In the genomic region with DNA sequence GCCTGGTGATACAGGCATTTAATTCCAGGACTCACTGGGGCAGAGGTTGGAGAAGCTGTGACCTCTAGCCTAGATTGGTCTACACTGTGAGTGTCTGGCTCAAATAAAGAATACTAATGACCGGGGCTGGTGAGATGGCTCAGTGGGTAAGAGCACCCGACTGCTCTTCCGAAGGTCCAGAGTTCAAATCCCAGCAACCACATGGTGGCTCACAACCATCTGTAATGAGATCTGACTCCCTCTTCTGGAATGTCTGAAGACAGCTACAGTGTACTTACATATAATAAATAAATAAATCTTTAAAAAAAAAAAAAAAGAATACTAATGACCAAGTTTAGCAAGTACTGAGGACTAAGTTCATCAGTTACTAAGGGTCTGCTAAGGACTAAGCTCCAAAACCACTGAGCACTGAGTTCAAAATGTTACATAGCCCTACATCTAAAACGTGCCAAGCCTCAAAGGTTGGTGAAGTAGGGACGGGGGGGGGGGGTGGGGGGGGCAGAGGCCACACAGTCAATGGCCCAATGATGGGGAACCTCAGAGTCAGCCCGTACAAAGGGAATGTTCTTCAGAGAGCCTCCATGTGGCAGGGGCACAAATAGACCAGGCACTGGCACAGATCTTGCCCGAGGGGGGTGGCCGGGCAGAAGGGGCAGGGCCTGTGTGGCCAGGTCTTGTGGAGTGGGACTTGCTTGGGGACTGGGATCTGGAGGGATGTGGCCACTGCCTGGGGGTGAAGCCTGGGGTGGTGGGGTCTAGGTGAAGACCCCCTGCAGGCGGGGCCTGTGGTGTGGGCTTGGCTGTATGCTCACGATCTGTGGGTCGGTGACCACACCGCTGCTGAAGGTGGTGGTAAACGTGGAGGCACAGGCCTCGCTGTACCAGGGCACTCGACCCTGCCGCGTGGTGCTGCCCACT, we compare ENCODE assay signal across 8 mouse cellular contexts. TPM values are rescaled to one million over a fixed set of nuclear protein-coding genes. Genes with fewer than 3 reads are reported as not detected.
DNase-seq lines count a peak whose midpoint lies in the region; ATAC-seq and TF ChIP-seq lines count a peak whose summit lies in the region.

No protein-coding gene starts in this region.

- peaks cover 41% of the 10 kb centered on the region for H3K27me3 ChIP-seq in heart, embryonic 11.5 days (ENCODE audit: control insufficient read depth, insufficient read depth, low read length)
- H3K27me3 ChIP-seq in ES-Bruce4 (ENCODE audit: control insufficient read depth, insufficient read depth, low read length, poor library complexity, severe bottlenecking): no peaks in the 10 kb centered on the region
- peaks cover 19% of the 10 kb centered on the region; the same call in 1 of the 2 replicates for H3K27me3 ChIP-seq in heart, embryonic 15.5 days
- no peaks in the 10 kb centered on the region for H3K27me3 ChIP-seq in liver, postnatal 0 days (ENCODE audit: insufficient read depth, low read length)

- WGBS in heart, embryonic 11.5 days (ENCODE audit: insufficient replicate concordance): 77% methylated on average over 17 of the region's 17 CpGs
- WGBS in heart, embryonic 15.5 days: 77% methylated on average over 17 of the region's 17 CpGs
- WGBS in liver, postnatal 0 days (ENCODE audit: insufficient replicate concordance): 73% methylated on average over 17 of the region's 17 CpGs

- intact Hi-C loops in heart, postnatal 14 days (cut with DNase I): no loop called here

- no peak overlapping the region for H3K9ac ChIP-seq in heart, embryonic 11.5 days (ENCODE audit: low read depth, low read length)
- 0 out of 2 replicates have a peak overlapping the region, but pooled peaks have one; percentile 23 for H3K9ac ChIP-seq in ES-Bruce4 (ENCODE audit: low read depth, poor library complexity, severe bottlenecking)
- no peak overlapping the region; the same call in 1 of the 2 replicates for H3K9ac ChIP-seq in heart, embryonic 15.5 days
- peak overlapping the region; percentile 78; the same call in 1 of the 2 replicates for H3K9ac ChIP-seq in liver, postnatal 0 days (replicated peaks)

- ATAC-seq in heart, embryonic 11.5 days (replicated peaks; ENCODE audit: insufficient number of reproducible peaks, low FRiP score, low TSS enrichment): no peak
- ATAC-seq in heart, embryonic 15.5 days (replicated peaks; ENCODE audit: insufficient number of reproducible peaks, insufficient read depth, low FRiP score, low read depth): no peak
- ATAC-seq in liver, postnatal 0 days: peak; percentile 64

- peaks cover 13% of the 10 kb centered on the region for H3K4me1 ChIP-seq in heart, embryonic 11.5 days (ENCODE audit: control insufficient read depth, insufficient read depth, low read length)
- H3K4me1 ChIP-seq in ES-Bruce4 (ENCODE audit: control insufficient read depth, insufficient read depth, low read length): peaks cover 1% of the 10 kb centered on the region
- H3K4me1 ChIP-seq in heart, embryonic 15.5 days (replicated peaks): peaks cover 28% of the 10 kb centered on the region
- H3K4me1 ChIP-seq in liver, postnatal 0 days (ENCODE audit: insufficient read depth): peaks cover 33% of the 10 kb centered on the region

- TF ChIP-seq POLR2A in ES-Bruce4 (IDR thresholded peaks at IDR 0.05; ENCODE audit: insufficient read depth, low read length): no peak

- H3K9me3 ChIP-seq in heart, embryonic 11.5 days (replicated peaks; ENCODE audit: control insufficient read depth, low read length): no peaks in the 10 kb centered on the region
- no peaks in the 10 kb centered on the region for H3K9me3 ChIP-seq in ES-Bruce4 (replicated peaks; ENCODE audit: control insufficient read depth, insufficient read depth, low read length, poor library complexity, severe bottlenecking)
- H3K9me3 ChIP-seq in heart, embryonic 15.5 days (replicated peaks): no peaks in the 10 kb centered on the region
- no peaks in the 10 kb centered on the region for H3K9me3 ChIP-seq in liver, postnatal 0 days (ENCODE audit: low read length)

- no peak for TF ChIP-seq EP300 in ES-Bruce4 (IDR thresholded peaks at IDR 0.05; ENCODE audit: insufficient read depth, low read depth, low read length)
- TF ChIP-seq EP300 in liver, postnatal 0 days (IDR thresholded peaks at IDR 0.05; ENCODE audit: low read depth): no peak

- no peak for DNase-seq in heart, postnatal 14 days
- DNase-seq in liver, postnatal 0 days: no peak
- no peak for DNase-seq in spleen, adult 18-20 months
- DNase-seq in right cerebral cortex, adult 2 months (ENCODE audit: low spot score in 2 of 2): no peak
- no peak for DNase-seq in ovary, postnatal 10 days (ENCODE audit: low spot score)

- no peak overlapping the region for H3K27ac ChIP-seq in heart, embryonic 11.5 days (ENCODE audit: low read depth, low read length)
- H3K27ac ChIP-seq in ES-Bruce4 (ENCODE audit: insufficient read depth, low read length): no peak overlapping the region
- no peak overlapping the region for H3K27ac ChIP-seq in heart, embryonic 15.5 days
- H3K27ac ChIP-seq in liver, postnatal 0 days (ENCODE audit: low read depth): peak overlapping the region; percentile 95

- H3K4me3 ChIP-seq in heart, embryonic 11.5 days (ENCODE audit: low read depth, low read length): peak overlapping the region; percentile 64
- H3K4me3 ChIP-seq in ES-Bruce4 (ENCODE audit: low read depth, low read length): no peak overlapping the region
- H3K4me3 ChIP-seq in heart, embryonic 15.5 days: no peak overlapping the region
- peak overlapping the region; percentile 66; the same call in 1 of the 2 replicates for H3K4me3 ChIP-seq in liver, postnatal 0 days (ENCODE audit: low read depth, low read length)

- H3K4me2 ChIP-seq in heart, embryonic 11.5 days: peak overlapping the region; percentile 98
- peak overlapping the region; percentile 98 for H3K4me2 ChIP-seq in heart, embryonic 15.5 days
- peak overlapping the region; percentile 100 for H3K4me2 ChIP-seq in liver, postnatal 0 days (ENCODE audit: low read depth, low read length)

- no peaks in the 10 kb centered on the region for H3K36me3 ChIP-seq in heart, embryonic 11.5 days (ENCODE audit: control insufficient read depth, insufficient read depth, low read length)
- no peaks in the 10 kb centered on the region for H3K36me3 ChIP-seq in ES-Bruce4 (ENCODE audit: control insufficient read depth, insufficient read depth, low read length, poor library complexity, severe bottlenecking)
- no peaks in the 10 kb centered on the region for H3K36me3 ChIP-seq in heart, embryonic 15.5 days
- H3K36me3 ChIP-seq in liver, postnatal 0 days (replicated peaks; ENCODE audit: insufficient read depth, low read length): no peaks in the 10 kb centered on the region

- TF ChIP-seq CTCF in ES-Bruce4 (IDR thresholded peaks at IDR 0.05; ENCODE audit: low read depth, low read length): no peak
- no peak for TF ChIP-seq CTCF in liver, postnatal 0 days (IDR thresholded peaks at IDR 0.05; ENCODE audit: low read depth)

RNA-seq across cellular contexts. Expression of gene 2310011J03Rik, which starts 4.0 kb away (rescaled TPM):
- polyA plus RNA-seq in heart, embryonic 11.5 days (2014; fragmentation: Nextera tagmentation; extraction: Ambion mirVana): 29.7 and 31.0 TPM in 2 replicates
- total RNA-seq in heart, postnatal 14 days (2021): 10 to 100 TPM; 13.3 to 15.0 TPM
- polyA plus RNA-seq in ES-Bruce4 (2011; ENCODE audit: insufficient read depth, insufficient read length, low read depth, missing spikeins): 11.6 and 13.2 TPM in 2 replicates
- polyA plus RNA-seq in heart, embryonic 15.5 days (2015; fragmentation: Nextera tagmentation; extraction: Ambion mirVana): 32.4 and 36.8 TPM in 2 replicates
- 25.5 and 27.4 TPM in 2 replicates for polyA plus RNA-seq in liver, postnatal 0 days (2015; fragmentation: Nextera tagmentation; extraction: Ambion mirVana)

RNA-seq across cellular contexts. Expression of gene Pcsk4, which starts 4.9 kb away (rescaled TPM):
- 0.77 and 1.6 TPM in 2 replicates for polyA plus RNA-seq in heart, embryonic 11.5 days (2014; fragmentation: Nextera tagmentation; extraction: Ambion mirVana)
- total RNA-seq in heart, postnatal 14 days (2021): 1 to 10 TPM; 1.0 to 1.7 TPM
- 2.8 and 3.1 TPM in 2 replicates for polyA plus RNA-seq in ES-Bruce4 (2011; ENCODE audit: insufficient read depth, insufficient read length, low read depth, missing spikeins)
- polyA plus RNA-seq in heart, embryonic 15.5 days (2015; fragmentation: Nextera tagmentation; extraction: Ambion mirVana): 1.3 and 1.5 TPM in 2 replicates
- 5.6 TPM in 2 replicates for polyA plus RNA-seq in liver, postnatal 0 days (2015; fragmentation: Nextera tagmentation; extraction: Ambion mirVana)

RNA-seq across cellular contexts. Expression of gene Reep6, which starts 5.4 kb away (rescaled TPM):
- 4.9 and 7.3 TPM in 2 replicates for polyA plus RNA-seq in heart, embryonic 11.5 days (2014; fragmentation: Nextera tagmentation; extraction: Ambion mirVana)
- 1 to 10 TPM; 2.0 to 2.6 TPM for total RNA-seq in heart, postnatal 14 days (2021)
- 17.3 and 17.6 TPM in 2 replicates for polyA plus RNA-seq in ES-Bruce4 (2011; ENCODE audit: insufficient read depth, insufficient read length, low read depth, missing spikeins)
- polyA plus RNA-seq in heart, embryonic 15.5 days (2015; fragmentation: Nextera tagmentation; extraction: Ambion mirVana): 1.6 and 3.4 TPM in 2 replicates
- polyA plus RNA-seq in liver, postnatal 0 days (2015; fragmentation: Nextera tagmentation; extraction: Ambion mirVana): 167 and 174 TPM in 2 replicates

RNA-seq across cellular contexts. Expression of gene Adamtsl5, which starts 23.8 kb away (rescaled TPM):
- polyA plus RNA-seq in heart, embryonic 11.5 days (2014; fragmentation: Nextera tagmentation; extraction: Ambion mirVana): 2.4 and 3.7 TPM in 2 replicates
- 10 to 100 TPM; 43.8 to 44.5 TPM for total RNA-seq in heart, postnatal 14 days (2021)
- 3.8 and 5.4 TPM in 2 replicates for polyA plus RNA-seq in ES-Bruce4 (2011; ENCODE audit: insufficient read depth, insufficient read length, low read depth, missing spikeins)
- polyA plus RNA-seq in heart, embryonic 15.5 days (2015; fragmentation: Nextera tagmentation; extraction: Ambion mirVana): 10.9 and 12.7 TPM in 2 replicates
- 1.5 and 1.8 TPM in 2 replicates for polyA plus RNA-seq in liver, postnatal 0 days (2015; fragmentation: Nextera tagmentation; extraction: Ambion mirVana)

RNA-seq across cellular contexts. Expression of gene Apc2, which starts 28.6 kb away (rescaled TPM):
- polyA plus RNA-seq in heart, embryonic 11.5 days (2014; fragmentation: Nextera tagmentation; extraction: Ambion mirVana): 0.55 and 0.69 TPM in 2 replicates
- total RNA-seq in heart, postnatal 14 days (2021): 1 to 10 TPM; 2.3 to 3.6 TPM
- 3.2 and 3.8 TPM in 2 replicates for polyA plus RNA-seq in ES-Bruce4 (2011; ENCODE audit: insufficient read depth, insufficient read length, low read depth, missing spikeins)
- 0.96 and 2.1 TPM in 2 replicates for polyA plus RNA-seq in heart, embryonic 15.5 days (2015; fragmentation: Nextera tagmentation; extraction: Ambion mirVana)
- 0.05 and 0.20 TPM in 2 replicates for polyA plus RNA-seq in liver, postnatal 0 days (2015; fragmentation: Nextera tagmentation; extraction: Ambion mirVana)

Comparison
In these comparisons a context has a peak if more than half of its experiments do, and no peak if none do; other contexts are left out.
1. H3K4me3 ChIP-seq: peak in heart, embryonic 11.5 days (single experiment) and liver, postnatal 0 days (single experiment); none in ES-Bruce4 (single experiment) and heart, embryonic 15.5 days (single experiment).
2. H3K9ac ChIP-seq: peak in ES-Bruce4 (single experiment) and liver, postnatal 0 days (single experiment); none in heart, embryonic 11.5 days (single experiment) and heart, embryonic 15.5 days (single experiment).
3. Peak in every context shown above with its lines, with median percentiles within 50 percentile points of each other: H3K4me2 ChIP-seq.